Comparison of ENCODE assay signal across 8 mouse cellular contexts in genomic region chr17:25270795-25271335, GRCm38 (mm10). TPM values are rescaled to one million over a fixed set of nuclear protein-coding genes. Genes with fewer than 3 reads are reported as not detected.
DNase-seq lines count a peak whose midpoint lies in the region; ATAC-seq and TF ChIP-seq lines count a peak whose summit lies in the region.

No protein-coding gene starts in this region.

- no peak for TF ChIP-seq CTCF in ES-Bruce4 (IDR thresholded peaks at IDR 0.05; ENCODE audit: low read depth, low read length)

- intact Hi-C loops in heart, postnatal 14 days (cut with DNase I), result loop anchor here (5.0 to 10.0 kb wide), 3 partner anchors 84 to 336 kb away; partner anchors contain the start of genes Mapk8ip3 and Unkl

- peak overlapping the region; percentile 88 for H3K4me2 ChIP-seq in hindbrain, embryonic 14.5 days (replicated peaks)

- no peak for DNase-seq in heart, embryonic 10.5 days (ENCODE audit: low spot score)
- DNase-seq in heart, postnatal 14 days, result no peak
- DNase-seq in hindbrain, embryonic 14.5 days (ENCODE audit: low spot score), result no peak
- peak; percentile 60 for DNase-seq in lung, postnatal 36 days
- DNase-seq in layer of hippocampus, postnatal 10 days (ENCODE audit: low spot score in 2 of 2), result no peak
- no peak for DNase-seq in urinary bladder, adult 2 months (ENCODE audit: low spot score)

- H3K27ac ChIP-seq in heart, embryonic 10.5 days, result no peak overlapping the region
- H3K27ac ChIP-seq in ES-Bruce4 (ENCODE audit: insufficient read depth, low read length), result no peak overlapping the region
- H3K27ac ChIP-seq in hindbrain, embryonic 14.5 days, result no peak overlapping the region

- H3K9me3 ChIP-seq in heart, embryonic 10.5 days, result no peaks in the 10 kb centered on the region
- no peaks in the 10 kb centered on the region for H3K9me3 ChIP-seq in ES-Bruce4 (replicated peaks; ENCODE audit: control insufficient read depth, insufficient read depth, low read length, poor library complexity, severe bottlenecking)
- no peaks in the 10 kb centered on the region for H3K9me3 ChIP-seq in hindbrain, embryonic 14.5 days (ENCODE audit: control insufficient read depth, low read length)

- H3K9ac ChIP-seq in ES-Bruce4 (ENCODE audit: low read depth, poor library complexity, severe bottlenecking), result peak overlapping the region; percentile 91; the same call in 1 of the 2 replicates
- H3K9ac ChIP-seq in hindbrain, embryonic 14.5 days, result no peak overlapping the region; the same call in 1 of the 2 replicates

- H3K27me3 ChIP-seq in heart, embryonic 10.5 days (ENCODE audit: insufficient read depth, poor library complexity, severe bottlenecking), result no peaks in the 10 kb centered on the region
- H3K27me3 ChIP-seq in ES-Bruce4 (ENCODE audit: control insufficient read depth, insufficient read depth, low read length, poor library complexity, severe bottlenecking), result no peaks in the 10 kb centered on the region
- no peaks in the 10 kb centered on the region for H3K27me3 ChIP-seq in hindbrain, embryonic 14.5 days (ENCODE audit: control insufficient read depth, insufficient read depth, low read length)

- ATAC-seq in hindbrain, embryonic 14.5 days (ENCODE audit: low FRiP score), result no peak
- no peak for ATAC-seq in megakaryocyte-erythroid progenitor cell, adult 5-6 weeks (replicated peaks; ENCODE audit: low FRiP score, low TSS enrichment, poor library complexity, severe bottlenecking)

- TF ChIP-seq POLR2A in ES-Bruce4 (IDR thresholded peaks at IDR 0.05; ENCODE audit: insufficient read depth, low read length), result no peak

- H3K36me3 ChIP-seq in heart, embryonic 10.5 days, result peaks cover 45% of the 10 kb centered on the region
- peaks cover 45% of the 10 kb centered on the region for H3K36me3 ChIP-seq in ES-Bruce4 (ENCODE audit: control insufficient read depth, insufficient read depth, low read length, poor library complexity, severe bottlenecking)
- H3K36me3 ChIP-seq in hindbrain, embryonic 14.5 days (replicated peaks; ENCODE audit: control insufficient read depth, insufficient read depth), result peaks cover 38% of the 10 kb centered on the region

- peak overlapping the region; percentile 98 for H3K4me3 ChIP-seq in heart, embryonic 10.5 days
- 0 out of 2 replicates have a peak overlapping the region, but pooled peaks have one; percentile 6 for H3K4me3 ChIP-seq in ES-Bruce4 (ENCODE audit: low read depth, low read length)
- no peak overlapping the region for H3K4me3 ChIP-seq in hindbrain, embryonic 14.5 days (replicated peaks; ENCODE audit: low read length)

- TF ChIP-seq EP300 in ES-Bruce4 (IDR thresholded peaks at IDR 0.05; ENCODE audit: insufficient read depth, low read depth, low read length), result no peak

- peaks cover 31% of the 10 kb centered on the region for H3K4me1 ChIP-seq in heart, embryonic 10.5 days
- peaks cover 2% of the 10 kb centered on the region for H3K4me1 ChIP-seq in ES-Bruce4 (ENCODE audit: control insufficient read depth, insufficient read depth, low read length)
- H3K4me1 ChIP-seq in hindbrain, embryonic 14.5 days (replicated peaks; ENCODE audit: control insufficient read depth, insufficient read depth, low read length), result peaks cover 31% of the 10 kb centered on the region

- 72% methylated on average over 2 of the region's 2 CpGs for WGBS in heart, embryonic 10.5 days
- 81% methylated on average over 2 of the region's 2 CpGs for WGBS in hindbrain, embryonic 14.5 days

RNA-seq across cellular contexts. Expression of gene Ube2i, which starts 3.6 kb away (rescaled TPM):
- polyA plus RNA-seq in heart, embryonic 10.5 days (2016; fragmentation: Nextera tagmentation; extraction: Ambion mirVana), result 528 and 716 TPM in 2 replicates
- total RNA-seq in heart, postnatal 14 days (2021), result 100 to 1,000 TPM; 119 to 121 TPM
- polyA plus RNA-seq in ES-Bruce4 (2011; ENCODE audit: insufficient read depth, insufficient read length, low read depth, missing spikeins), result 430 and 432 TPM in 2 replicates
- polyA plus RNA-seq in hindbrain, embryonic 14.5 days (2014; fragmentation: Nextera tagmentation; extraction: Ambion mirVana), result 430 and 441 TPM in 2 replicates
- 100 to 1,000 TPM; 238 to 255 TPM for total RNA-seq in layer of hippocampus, postnatal 10 days (2021)
- 322 and 393 TPM in 2 replicates for polyA plus RNA-seq in urinary bladder, adult 2 months (2012; rRNA removed)
- total RNA-seq in megakaryocyte-erythroid progenitor cell, adult 5-6 weeks (2014; fragmentation: Nextera tagmentation), result 430 and 467 TPM in 2 replicates
- 338 and 373 TPM in 2 replicates for total RNA-seq in megakaryocyte-erythroid progenitor cell, adult 5-6 weeks (2017)

RNA-seq across cellular contexts. Expression of gene Baiap3, which starts 14.7 kb away (rescaled TPM):
- 0.54 and 1.3 TPM in 2 replicates for polyA plus RNA-seq in heart, embryonic 10.5 days (2016; fragmentation: Nextera tagmentation; extraction: Ambion mirVana)
- total RNA-seq in heart, postnatal 14 days (2021), result under 1 TPM; 0.17 to 0.63 TPM
- 1.3 and 1.6 TPM in 2 replicates for polyA plus RNA-seq in ES-Bruce4 (2011; ENCODE audit: insufficient read depth, insufficient read length, low read depth, missing spikeins)
- 10.8 and 15.9 TPM in 2 replicates for polyA plus RNA-seq in hindbrain, embryonic 14.5 days (2014; fragmentation: Nextera tagmentation; extraction: Ambion mirVana)
- 10 to 100 TPM; 13.7 to 14.6 TPM for total RNA-seq in layer of hippocampus, postnatal 10 days (2021)
- 8.7 and 11.1 TPM in 2 replicates for polyA plus RNA-seq in urinary bladder, adult 2 months (2012; rRNA removed)
- total RNA-seq in megakaryocyte-erythroid progenitor cell, adult 5-6 weeks (2014; fragmentation: Nextera tagmentation), result 1.4 TPM in 1 of 2 replicates, not detected in the other
- total RNA-seq in megakaryocyte-erythroid progenitor cell, adult 5-6 weeks (2017), result 2.7 TPM in 1 of 2 replicates, not detected in the other

RNA-seq across cellular contexts. Expression of gene Prss34, which starts 27.3 kb away (rescaled TPM):
- polyA plus RNA-seq in heart, embryonic 10.5 days (2016; fragmentation: Nextera tagmentation; extraction: Ambion mirVana), result not detected in 2 replicates
- under 1 TPM; 0.53 to 0.54 TPM for total RNA-seq in heart, postnatal 14 days (2021)
- polyA plus RNA-seq in ES-Bruce4 (2011; ENCODE audit: insufficient read depth, insufficient read length, low read depth, missing spikeins), result not detected in 2 replicates
- not detected in 2 replicates for polyA plus RNA-seq in hindbrain, embryonic 14.5 days (2014; fragmentation: Nextera tagmentation; extraction: Ambion mirVana)
- total RNA-seq in layer of hippocampus, postnatal 10 days (2021), result not detected
- 0.28 and 0.40 TPM in 2 replicates for polyA plus RNA-seq in urinary bladder, adult 2 months (2012; rRNA removed)
- total RNA-seq in megakaryocyte-erythroid progenitor cell, adult 5-6 weeks (2014; fragmentation: Nextera tagmentation), result not detected in 2 replicates
- total RNA-seq in megakaryocyte-erythroid progenitor cell, adult 5-6 weeks (2017), result 0.72 TPM in 1 of 2 replicates, not detected in the other

RNA-seq across cellular contexts. Expression of gene Tsr3, which starts 30.9 kb away (rescaled TPM):
- polyA plus RNA-seq in heart, embryonic 10.5 days (2016; fragmentation: Nextera tagmentation; extraction: Ambion mirVana), result 44.9 and 58.4 TPM in 2 replicates
- 10 to 100 TPM in 1 of 2 experiments, 1 to 10 TPM in 1; 9.3 to 10.2 TPM for total RNA-seq in heart, postnatal 14 days (2021)
- polyA plus RNA-seq in ES-Bruce4 (2011; ENCODE audit: insufficient read depth, insufficient read length, low read depth, missing spikeins), result 23.5 and 25.2 TPM in 2 replicates
- 52.1 and 53.4 TPM in 2 replicates for polyA plus RNA-seq in hindbrain, embryonic 14.5 days (2014; fragmentation: Nextera tagmentation; extraction: Ambion mirVana)
- total RNA-seq in layer of hippocampus, postnatal 10 days (2021), result 10 to 100 TPM; 31.0 to 35.6 TPM
- 28.2 and 35.6 TPM in 2 replicates for polyA plus RNA-seq in urinary bladder, adult 2 months (2012; rRNA removed)
- total RNA-seq in megakaryocyte-erythroid progenitor cell, adult 5-6 weeks (2014; fragmentation: Nextera tagmentation), result 20.1 and 29.2 TPM in 2 replicates
- total RNA-seq in megakaryocyte-erythroid progenitor cell, adult 5-6 weeks (2017), result 33.3 and 33.7 TPM in 2 replicates

RNA-seq across cellular contexts. Expression of gene Gnptg, which starts 30.9 kb away (rescaled TPM):
- polyA plus RNA-seq in heart, embryonic 10.5 days (2016; fragmentation: Nextera tagmentation; extraction: Ambion mirVana), result 31.2 and 36.7 TPM in 2 replicates
- total RNA-seq in heart, postnatal 14 days (2021), result 10 to 100 TPM; 13.1 to 14.3 TPM
- 15.2 and 19.5 TPM in 2 replicates for polyA plus RNA-seq in ES-Bruce4 (2011; ENCODE audit: insufficient read depth, insufficient read length, low read depth, missing spikeins)
- 90.5 and 91.1 TPM in 2 replicates for polyA plus RNA-seq in hindbrain, embryonic 14.5 days (2014; fragmentation: Nextera tagmentation; extraction: Ambion mirVana)
- total RNA-seq in layer of hippocampus, postnatal 10 days (2021), result 10 to 100 TPM; 59.1 to 62.9 TPM
- 43.2 and 48.8 TPM in 2 replicates for polyA plus RNA-seq in urinary bladder, adult 2 months (2012; rRNA removed)
- 13.9 and 14.2 TPM in 2 replicates for total RNA-seq in megakaryocyte-erythroid progenitor cell, adult 5-6 weeks (2014; fragmentation: Nextera tagmentation)
- total RNA-seq in megakaryocyte-erythroid progenitor cell, adult 5-6 weeks (2017), result 10.9 and 12.9 TPM in 2 replicates
